Mouse (Mus musculus) cortical plate, adult 2 months (tissue): Measurements from ENCODE around the gene Atpaf2.

Source experiments
- CTCF ChIP-seq: fragments of 200-500 bp; IDR thresholded peaks from 2 replicates; pipeline ENCODE4 v1.5.1; 2011; ENCODE audit warnings: mild to moderate bottlenecking, control low read depth, low read length; ENCODE audit not compliant: insufficient read depth; ENCODE audit errors: extremely low read depth
- POLR2A ChIP-seq: fragments of 200-500 bp; IDR thresholded peaks from 2 replicates; pipeline ENCODE4 v1.6.1; 2011; ENCODE audit warnings: mild to moderate bottlenecking, low read length, control low read depth; ENCODE audit not compliant: insufficient read depth; ENCODE audit errors: extremely low read depth

DNA sequence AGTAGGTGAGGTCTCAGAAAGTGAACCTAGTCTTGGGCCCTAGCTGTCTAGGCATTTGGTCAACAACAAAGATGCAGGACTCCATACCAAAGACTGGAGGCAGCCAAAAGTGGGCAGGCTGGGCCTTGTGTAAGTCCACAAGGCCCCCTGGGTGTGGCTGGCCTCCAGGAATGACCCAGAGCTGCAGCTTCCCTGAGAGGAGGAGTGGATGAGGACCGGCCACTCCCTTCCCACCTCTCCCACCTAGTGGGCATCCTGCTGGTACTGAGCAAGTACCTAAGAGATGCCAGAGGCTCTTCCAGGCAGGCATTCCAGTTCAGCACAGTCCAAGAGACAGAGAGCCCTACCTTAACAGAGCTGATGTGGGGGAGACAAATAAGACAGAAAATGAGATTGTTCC lies 58.3 kb downstream of the Atpaf2 start:
- TF ChIP-seq POLR2A: no peak
- no peak for TF ChIP-seq CTCF
